Mouse (Mus musculus): ENCODE results near the gene Zic3. TPM values are rescaled to one million over a fixed set of nuclear protein-coding genes. Genes with fewer than 3 reads are reported as not detected.

The Zic3 gene
- polyA plus RNA-seq, 1 experiment from 2014 or later: not detected

- in situ Hi-C loops (cut with MboI; ENCODE audit: low pct_unique_long_range_greater_than_20kb): no loop called here
- no peak for TF ChIP-seq CTCF (IDR thresholded peaks at IDR 0.05)
- ATAC-seq (no peak), DNase-seq (ENCODE audit: low read depth, low spot score) (no peak)
- ChIA-PET POLR2A (no interaction called here), CTCF (no interaction called here)
- peaks cover 80% of the 10 kb centered on the region for H3K27me3 ChIP-seq
Observed at GRCm38 (mm10) chrX:58028858-58029257, 6.4 kb downstream of the Zic3 start.

GRCm38 (mm10) chrX:58030100-58030834 is 7.8 kb downstream of the Zic3 start:
- no peak for TF ChIP-seq CTCF (IDR thresholded peaks at IDR 0.05)
- in situ Hi-C loops (cut with MboI; ENCODE audit: low pct_unique_long_range_greater_than_20kb): no loop called here
- CTCF ChIA-PET: no interaction called here
- H3K27me3 ChIP-seq: peaks cover 86% of the 10 kb centered on the region
- POLR2A ChIA-PET: no interaction called here
- DNase-seq (ENCODE audit: low read depth, low spot score) (no peak), ATAC-seq (no peak)

GRCm38 (mm10) chrX:58030835-58031670 is 8.6 kb downstream of the Zic3 start:
- ChIA-PET CTCF (no interaction called here), POLR2A (no interaction called here)
- H3K27me3 ChIP-seq: peaks cover 87% of the 10 kb centered on the region
- TF ChIP-seq CTCF (IDR thresholded peaks at IDR 0.05): no peak
- in situ Hi-C loops (cut with MboI; ENCODE audit: low pct_unique_long_range_greater_than_20kb): no loop called here
- DNase-seq (ENCODE audit: low read depth, low spot score): no peak
- ATAC-seq: no peak

DNA sequence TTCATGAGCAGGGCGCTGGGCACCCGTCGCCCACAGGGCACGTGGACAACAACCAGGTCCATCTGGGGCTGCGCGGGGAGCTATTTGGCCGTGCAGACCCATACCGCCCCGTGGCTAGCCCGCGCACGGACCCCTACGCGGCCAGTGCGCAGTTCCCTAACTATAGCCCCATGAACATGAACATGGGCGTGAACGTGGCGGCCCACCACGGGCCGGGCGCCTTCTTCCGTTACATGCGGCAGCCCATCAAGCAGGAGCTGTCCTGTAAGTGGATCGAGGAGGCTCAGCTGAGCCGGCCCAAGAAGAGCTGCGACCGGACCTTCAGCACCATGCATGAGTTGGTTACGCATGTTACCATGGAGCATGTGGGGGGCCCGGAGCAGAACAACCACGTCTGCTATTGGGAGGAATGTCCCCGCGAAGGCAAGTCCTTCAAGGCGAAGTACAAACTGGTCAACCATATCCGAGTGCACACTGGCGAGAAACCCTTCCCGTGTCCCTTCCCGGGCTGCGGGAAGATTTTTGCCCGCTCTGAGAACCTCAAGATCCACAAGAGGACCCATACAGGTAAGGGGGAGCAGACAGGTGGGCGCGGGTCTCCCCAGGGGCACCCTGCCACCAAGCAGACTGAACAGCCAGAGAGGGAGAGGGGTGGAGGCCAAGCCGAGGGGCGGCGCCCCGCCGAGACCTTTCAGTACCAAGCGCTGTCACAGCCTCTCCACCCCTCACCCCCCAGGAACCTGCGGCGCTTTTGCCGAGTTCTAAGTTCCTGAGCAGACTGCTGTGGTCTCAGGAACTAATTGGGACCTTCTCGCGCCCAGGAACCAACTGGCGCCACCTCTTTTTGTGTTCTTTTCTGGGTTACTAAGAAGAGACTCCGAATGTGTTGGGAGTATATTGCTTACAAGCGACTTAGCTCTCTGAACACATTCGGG is 9.4 kb downstream of the Zic3 start:
- DNase-seq (ENCODE audit: low read depth, low spot score) (no peak), ATAC-seq (no peak)
- peaks cover 87% of the 10 kb centered on the region for H3K27me3 ChIP-seq
- no peak for TF ChIP-seq CTCF (IDR thresholded peaks at IDR 0.05)
- ChIA-PET CTCF (no interaction called here), POLR2A (no interaction called here)
- in situ Hi-C loops (cut with MboI; ENCODE audit: low pct_unique_long_range_greater_than_20kb): no loop called here

- no peak for ATAC-seq
- ChIA-PET POLR2A (no interaction called here), CTCF (no interaction called here)
- H3K27me3 ChIP-seq: peaks cover 87% of the 10 kb centered on the region
- no peak for DNase-seq (ENCODE audit: low read depth, low spot score)
- in situ Hi-C loops (cut with MboI; ENCODE audit: low pct_unique_long_range_greater_than_20kb): no loop called here
- TF ChIP-seq CTCF (IDR thresholded peaks at IDR 0.05): no peak
Observed at GRCm38 (mm10) chrX:58032622-58033021, 10.1 kb downstream of the Zic3 start.

GRCm38 (mm10) chrX:58033521-58033920 is 11.0 kb downstream of the Zic3 start:
- DNase-seq (ENCODE audit: low read depth, low spot score) (no peak), ATAC-seq (no peak)
- POLR2A ChIA-PET: no interaction called here
- peaks cover 87% of the 10 kb centered on the region for H3K27me3 ChIP-seq
- in situ Hi-C loops (cut with MboI; ENCODE audit: low pct_unique_long_range_greater_than_20kb): no loop called here
- CTCF ChIA-PET: no interaction called here
- no peak for TF ChIP-seq CTCF (IDR thresholded peaks at IDR 0.05)

DNA sequence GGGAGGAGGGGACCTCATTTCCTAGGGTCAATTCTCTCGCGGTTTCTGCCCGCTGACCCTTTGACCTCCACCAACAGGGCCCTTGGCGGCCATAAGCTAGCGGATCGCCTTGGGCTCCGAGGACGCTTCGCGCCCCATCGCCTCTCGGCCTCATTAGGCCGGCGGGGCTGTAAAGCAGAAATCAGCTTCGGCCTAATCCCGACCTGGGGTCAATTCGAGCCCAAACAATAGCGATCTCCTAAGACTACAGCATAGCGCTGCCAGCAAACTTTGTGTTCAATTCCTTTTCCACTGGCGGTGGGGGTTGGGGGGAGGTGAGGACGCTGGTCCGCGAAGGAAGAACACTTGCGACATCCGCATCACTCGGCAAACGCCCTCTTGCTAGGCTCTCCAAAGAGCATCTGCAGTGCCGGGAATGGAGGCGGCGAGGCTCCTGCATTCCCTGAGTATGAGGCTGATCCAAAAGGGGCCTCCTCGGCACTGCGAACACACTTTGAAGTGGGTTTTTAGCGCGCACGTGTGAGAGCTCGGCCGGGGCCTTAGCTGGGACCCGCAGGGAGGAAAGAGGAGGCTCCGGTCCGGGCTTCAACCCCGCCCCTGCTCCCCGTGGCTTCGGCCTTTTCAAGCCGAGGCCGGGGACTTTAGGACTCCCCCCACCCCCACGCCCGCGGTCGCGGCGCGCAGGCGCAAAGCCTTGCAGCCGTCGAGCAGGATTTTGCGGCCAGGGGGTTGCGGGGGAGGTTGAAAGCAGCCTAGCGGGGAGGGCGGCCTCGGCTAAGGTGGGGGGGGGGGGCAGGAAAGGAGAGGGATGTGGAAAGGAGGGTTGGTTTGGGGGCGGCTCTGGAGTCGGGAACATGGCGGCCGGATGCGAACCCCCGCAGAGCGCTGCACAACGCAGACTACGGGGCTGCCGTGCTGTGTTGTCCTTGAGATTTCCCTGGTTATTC is 15.8 kb downstream of the Zic3 start:
- DNase-seq (ENCODE audit: low read depth, low spot score) (no peak), ATAC-seq (no peak)
- in situ Hi-C loops (cut with MboI; ENCODE audit: low pct_unique_long_range_greater_than_20kb): no loop called here
- H3K27me3 ChIP-seq: peaks cover 85% of the 10 kb centered on the region
- ChIA-PET CTCF (no interaction called here), POLR2A (no interaction called here)
- no peak for TF ChIP-seq CTCF (IDR thresholded peaks at IDR 0.05)

DNA sequence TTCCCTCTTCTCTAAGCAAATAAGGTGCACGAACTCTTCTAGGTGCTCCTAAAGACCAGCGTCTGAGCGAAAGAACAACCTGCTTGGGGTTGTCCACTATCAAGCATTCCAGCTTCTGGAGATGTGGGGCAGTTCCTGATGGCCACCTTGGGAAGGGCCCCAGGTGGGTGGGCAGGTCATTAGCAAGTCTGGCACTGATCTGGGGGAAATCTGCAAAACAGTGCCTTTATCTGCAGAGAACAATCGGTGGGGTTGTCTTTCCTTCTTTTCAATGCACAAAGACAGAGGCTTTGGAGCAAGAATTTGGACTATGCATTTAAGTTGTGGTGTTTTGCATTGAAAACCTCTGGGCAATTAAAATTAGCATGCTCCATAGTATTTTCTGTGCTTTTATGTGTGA is 17.2 kb downstream of the Zic3 start:
- ChIA-PET CTCF (no interaction called here), POLR2A (no interaction called here)
- DNase-seq (ENCODE audit: low read depth, low spot score) (no peak), ATAC-seq (no peak)
- no peak for TF ChIP-seq CTCF (IDR thresholded peaks at IDR 0.05)
- in situ Hi-C loops (cut with MboI; ENCODE audit: low pct_unique_long_range_greater_than_20kb): no loop called here
- peaks cover 77% of the 10 kb centered on the region for H3K27me3 ChIP-seq

DNA sequence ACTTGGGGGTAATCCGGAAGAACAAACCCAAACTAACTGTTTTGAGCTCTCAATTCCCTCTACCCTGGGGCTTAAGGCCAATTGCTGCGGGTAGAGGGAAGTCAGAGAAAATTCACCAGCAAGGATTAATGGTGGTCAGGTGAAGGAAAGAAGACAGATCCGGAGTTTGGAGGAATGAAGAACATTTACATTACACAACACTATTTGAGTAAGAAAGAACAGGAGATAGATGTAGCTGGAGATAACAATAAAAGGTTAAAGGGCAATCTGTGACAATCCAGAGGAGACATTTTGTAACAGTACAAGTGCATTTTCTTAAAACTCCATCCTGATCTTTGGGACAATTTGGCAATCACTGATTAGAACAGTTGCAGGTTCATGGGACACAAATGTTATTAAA is 19.4 kb downstream of the Zic3 start:
- ChIA-PET CTCF (no interaction called here), POLR2A (no interaction called here)
- in situ Hi-C loops (cut with MboI; ENCODE audit: low pct_unique_long_range_greater_than_20kb): no loop called here
- ATAC-seq (no peak), DNase-seq (ENCODE audit: low read depth, low spot score) (no peak)
- peaks cover 66% of the 10 kb centered on the region for H3K27me3 ChIP-seq
- no peak for TF ChIP-seq CTCF (IDR thresholded peaks at IDR 0.05)

GRCm38 (mm10) chrX:58042512-58042911 is 20.0 kb downstream of the Zic3 start:
- POLR2A ChIA-PET: no interaction called here
- CTCF ChIA-PET: no interaction called here
- ATAC-seq: no peak
- H3K27me3 ChIP-seq: peaks cover 62% of the 10 kb centered on the region
- no peak for TF ChIP-seq CTCF (IDR thresholded peaks at IDR 0.05)
- in situ Hi-C loops (cut with MboI; ENCODE audit: low pct_unique_long_range_greater_than_20kb): no loop called here
- DNase-seq (ENCODE audit: low read depth, low spot score): no peak
